Mouse (Mus musculus): ENCODE measurements around the gene Tmem189. TPM values are rescaled to one million over a fixed set of nuclear protein-coding genes. Genes with fewer than 3 reads are reported as not detected.

Gene Tmem189
- polyA plus RNA-seq, 1 experiment from 2014 or later: 13.7 TPM

- 38% methylated on average over 5 of the region's 5 CpGs for WGBS (ENCODE audit: insufficient replicate concordance)
- H3K27me3 ChIP-seq (ENCODE audit: control insufficient read depth, insufficient read depth, low read depth, low read length): no peaks in the 10 kb centered on the region
Measured at GRCm38 (mm10) chr2:167630421-167630820, 59.2 kb downstream of the Tmem189 start.

GRCm38 (mm10) chr2:167629665-167630209 is 59.9 kb downstream of the Tmem189 start:
- Histone ChIP-seq H3K27me3 (ENCODE audit: control insufficient read depth, insufficient read depth, low read depth, low read length) (no peaks in the 10 kb centered on the region), H3K4me1 (ENCODE audit: control insufficient read depth, low read depth, low read length) (peaks cover 81% of the 10 kb centered on the region), H3K9me3 (replicated peaks; ENCODE audit: control insufficient read depth, low read length) (no peaks in the 10 kb centered on the region), H3K4me3 (ENCODE audit: low read depth, low read length) (peak overlapping the region; percentile 83), H3K4me2 (ENCODE audit: low read depth, low read length) (peak overlapping the region; percentile 71), H3K36me3 (ENCODE audit: control insufficient read depth, insufficient read depth) (peaks cover 5% of the 10 kb centered on the region; the same call in 1 of the 2 replicates), H3K9ac (ENCODE audit: low read depth, low read length) (peak overlapping the region; percentile 96), H3K27ac (ENCODE audit: low read length) (peak overlapping the region; percentile 99)
- 58% methylated on average over 11 of the region's 11 CpGs for WGBS (ENCODE audit: insufficient replicate concordance)
- no peak for ATAC-seq (ENCODE audit: low read depth)

More at GRCm38 (mm10) chr2:167630421-167630820, 59.2 kb downstream of the Tmem189 start:
- peak overlapping the region; percentile 96 for H3K9ac ChIP-seq (ENCODE audit: low read depth, low read length)
- H3K4me1 ChIP-seq (ENCODE audit: control insufficient read depth, low read depth, low read length): peaks cover 80% of the 10 kb centered on the region
- no peaks in the 10 kb centered on the region for H3K9me3 ChIP-seq (replicated peaks; ENCODE audit: control insufficient read depth, low read length)
- H3K27ac ChIP-seq (ENCODE audit: low read length): peak overlapping the region; percentile 99
- H3K4me3 ChIP-seq (ENCODE audit: low read depth, low read length): peak overlapping the region; percentile 83
- no peak for ATAC-seq (ENCODE audit: low read depth)
- peaks cover 5% of the 10 kb centered on the region; the same call in 1 of the 2 replicates for H3K36me3 ChIP-seq (ENCODE audit: control insufficient read depth, insufficient read depth)
- peak overlapping the region; percentile 71 for H3K4me2 ChIP-seq (ENCODE audit: low read depth, low read length)

GRCm38 (mm10) chr2:167628872-167629271 is 60.8 kb downstream of the Tmem189 start:
- peak overlapping the region; percentile 83 for H3K4me3 ChIP-seq (ENCODE audit: low read depth, low read length)
- H3K4me2 ChIP-seq (ENCODE audit: low read depth, low read length): peak overlapping the region; percentile 71
- H3K27me3 ChIP-seq (ENCODE audit: control insufficient read depth, insufficient read depth, low read depth, low read length): no peaks in the 10 kb centered on the region
- H3K9ac ChIP-seq (ENCODE audit: low read depth, low read length): peak overlapping the region; percentile 96
- H3K9me3 ChIP-seq (replicated peaks; ENCODE audit: control insufficient read depth, low read length): no peaks in the 10 kb centered on the region
- peak; percentile 87 for ATAC-seq (ENCODE audit: low read depth)
- 9% methylated on average over 4 of the region's 4 CpGs for WGBS (ENCODE audit: insufficient replicate concordance)
- H3K4me1 ChIP-seq (ENCODE audit: control insufficient read depth, low read depth, low read length): peaks cover 76% of the 10 kb centered on the region
- peak overlapping the region; percentile 99 for H3K27ac ChIP-seq (ENCODE audit: low read length)
- peaks cover 5% of the 10 kb centered on the region; the same call in 1 of the 2 replicates for H3K36me3 ChIP-seq (ENCODE audit: control insufficient read depth, insufficient read depth)

GRCm38 (mm10) chr2:167627019-167627418 is 62.6 kb downstream of the Tmem189 start:
- Histone ChIP-seq H3K36me3 (ENCODE audit: control insufficient read depth, insufficient read depth) (peaks cover 7% of the 10 kb centered on the region), H3K27me3 (ENCODE audit: control insufficient read depth, insufficient read depth, low read depth, low read length) (no peaks in the 10 kb centered on the region), H3K4me2 (ENCODE audit: low read depth, low read length) (peak overlapping the region; percentile 71), H3K27ac (ENCODE audit: low read length) (peak overlapping the region; percentile 99), H3K4me1 (ENCODE audit: control insufficient read depth, low read depth, low read length) (peaks cover 74% of the 10 kb centered on the region), H3K9me3 (replicated peaks; ENCODE audit: control insufficient read depth, low read length) (no peaks in the 10 kb centered on the region), H3K4me3 (ENCODE audit: low read depth, low read length) (peak overlapping the region; percentile 83), H3K9ac (ENCODE audit: low read depth, low read length) (peak overlapping the region; percentile 62; the same call in 1 of the 2 replicates)
- WGBS (ENCODE audit: insufficient replicate concordance): 70% methylated on average over 7 of the region's 7 CpGs
- no peak for ATAC-seq (ENCODE audit: low read depth)

GRCm38 (mm10) chr2:167625670-167626069 is 64.0 kb downstream of the Tmem189 start:
- Histone ChIP-seq H3K4me3 (ENCODE audit: low read depth, low read length) (no peak overlapping the region), H3K27me3 (ENCODE audit: control insufficient read depth, insufficient read depth, low read depth, low read length) (no peaks in the 10 kb centered on the region), H3K9ac (ENCODE audit: low read depth, low read length) (peak overlapping the region; percentile 33), H3K36me3 (ENCODE audit: control insufficient read depth, insufficient read depth) (peaks cover 7% of the 10 kb centered on the region), H3K27ac (ENCODE audit: low read length) (peak overlapping the region; percentile 65), H3K4me2 (ENCODE audit: low read depth, low read length) (no peak overlapping the region; the same call in 1 of the 2 replicates), H3K9me3 (replicated peaks; ENCODE audit: control insufficient read depth, low read length) (no peaks in the 10 kb centered on the region), H3K4me1 (ENCODE audit: control insufficient read depth, low read depth, low read length) (peaks cover 85% of the 10 kb centered on the region)
- WGBS (ENCODE audit: insufficient replicate concordance): 58% methylated on average over 2 of the region's 2 CpGs
- ATAC-seq (ENCODE audit: low read depth): no peak

GRCm38 (mm10) chr2:167624368-167625075 is 65.1 kb downstream of the Tmem189 start:
- peaks cover 9% of the 10 kb centered on the region for H3K36me3 ChIP-seq (ENCODE audit: control insufficient read depth, insufficient read depth)
- no peak overlapping the region for H3K9ac ChIP-seq (ENCODE audit: low read depth, low read length)
- H3K9me3 ChIP-seq (replicated peaks; ENCODE audit: control insufficient read depth, low read length): no peaks in the 10 kb centered on the region
- ATAC-seq (ENCODE audit: low read depth): no peak
- no peak overlapping the region for H3K4me2 ChIP-seq (ENCODE audit: low read depth, low read length)
- H3K27me3 ChIP-seq (ENCODE audit: control insufficient read depth, insufficient read depth, low read depth, low read length): no peaks in the 10 kb centered on the region
- no peak overlapping the region for H3K27ac ChIP-seq (ENCODE audit: low read length)
- peaks cover 77% of the 10 kb centered on the region for H3K4me1 ChIP-seq (ENCODE audit: control insufficient read depth, low read depth, low read length)
- 84% methylated on average over 5 of the region's 6 CpGs for WGBS (ENCODE audit: insufficient replicate concordance)
- H3K4me3 ChIP-seq (ENCODE audit: low read depth, low read length): no peak overlapping the region

GRCm38 (mm10) chr2:167622965-167623364 is 66.7 kb downstream of the Tmem189 start:
- peak overlapping the region; percentile 68 for H3K27ac ChIP-seq (ENCODE audit: low read length)
- peak; percentile 40; the same call in 1 of the 2 replicates for ATAC-seq (ENCODE audit: low read depth)

GRCm38 (mm10) chr2:167622352-167622751 is 67.3 kb downstream of the Tmem189 start:
- H3K9ac ChIP-seq (ENCODE audit: low read depth, low read length): no peak overlapping the region
- no peak overlapping the region for H3K4me2 ChIP-seq (ENCODE audit: low read depth, low read length)
- WGBS (ENCODE audit: insufficient replicate concordance): 82% methylated on average over 13 of the region's 13 CpGs
- no peaks in the 10 kb centered on the region for H3K27me3 ChIP-seq (ENCODE audit: control insufficient read depth, insufficient read depth, low read depth, low read length)
- H3K27ac ChIP-seq (ENCODE audit: low read length): peak overlapping the region; percentile 68
- H3K4me3 ChIP-seq (ENCODE audit: low read depth, low read length): no peak overlapping the region
- H3K9me3 ChIP-seq (replicated peaks; ENCODE audit: control insufficient read depth, low read length): no peaks in the 10 kb centered on the region
- ATAC-seq (ENCODE audit: low read depth): no peak
- peaks cover 56% of the 10 kb centered on the region for H3K4me1 ChIP-seq (ENCODE audit: control insufficient read depth, low read depth, low read length)
- peaks cover 21% of the 10 kb centered on the region for H3K36me3 ChIP-seq (ENCODE audit: control insufficient read depth, insufficient read depth)

More at GRCm38 (mm10) chr2:167622965-167623364, 66.7 kb downstream of the Tmem189 start:
- 62% methylated on average over 5 of the region's 5 CpGs for WGBS (ENCODE audit: insufficient replicate concordance)
- H3K9me3 ChIP-seq (replicated peaks; ENCODE audit: control insufficient read depth, low read length): no peaks in the 10 kb centered on the region
- H3K27me3 ChIP-seq (ENCODE audit: control insufficient read depth, insufficient read depth, low read depth, low read length): no peaks in the 10 kb centered on the region
- H3K4me1 ChIP-seq (ENCODE audit: control insufficient read depth, low read depth, low read length): peaks cover 62% of the 10 kb centered on the region
- H3K36me3 ChIP-seq (ENCODE audit: control insufficient read depth, insufficient read depth): peaks cover 16% of the 10 kb centered on the region
- no peak overlapping the region for H3K4me3 ChIP-seq (ENCODE audit: low read depth, low read length)
- peak overlapping the region; percentile 12; the same call in 1 of the 2 replicates for H3K4me2 ChIP-seq (ENCODE audit: low read depth, low read length)
- no peak overlapping the region; the same call in 1 of the 2 replicates for H3K9ac ChIP-seq (ENCODE audit: low read depth, low read length)
